Mouse (Mus musculus) spleen, adult 2 months (tissue): Measurements from ENCODE around the gene Spata31d1a. TPM values are rescaled to one million over a fixed set of nuclear protein-coding genes. Genes with fewer than 3 reads are reported as not detected.
"Not testable (repeated sequence)": the region's sequence is repeated elsewhere in the genome, so short reads cannot be mapped to it uniquely, and the experiment has no call there.

Source experiments
- DNase-seq, 2 experiments: peaks; one replicate each; pipeline versions ENCODE4 v3.0.0 to v3.0.0-alpha.2; 2012 to 2021; ENCODE audit warnings: low spot score in 2 of 2, low read depth in 1 of 2
- H3K27ac ChIP-seq: fragments of 200-500 bp; 2 replicates; pipeline ENCODE4 v1.5.1; 2012; ENCODE audit warnings: low read length, inconsistent platforms; ENCODE audit not compliant: insufficient read depth
- H3K27me3 ChIP-seq: fragments of 200-500 bp; 2 replicates; pipeline ENCODE4 v1.6.1; 2012; ENCODE audit warnings: mild to moderate bottlenecking, moderate library complexity, low read length, inconsistent platforms; ENCODE audit not compliant: control insufficient read depth, insufficient read depth
- H3K36me3 ChIP-seq: fragments of 200-500 bp; 2 replicates; pipeline ENCODE4 v1.6.1; 2012; ENCODE audit warnings: mild to moderate bottlenecking, low read length, inconsistent platforms; ENCODE audit not compliant: control insufficient read depth, insufficient read depth
- H3K4me1 ChIP-seq: fragments of 200-500 bp; 2 replicates; pipeline ENCODE4 v1.6.1; 2011; ENCODE audit warnings: inconsistent platforms; ENCODE audit not compliant: control insufficient read depth, insufficient read depth, insufficient read length
- H3K4me3 ChIP-seq: fragments of 200-500 bp; 2 replicates; pipeline ENCODE4 v1.5.1; 2011; ENCODE audit warnings: mild to moderate bottlenecking, inconsistent platforms; ENCODE audit not compliant: insufficient read depth, insufficient read length; ENCODE audit errors: extremely low read depth
- CTCF ChIP-seq: fragments of 200-500 bp; IDR thresholded peaks from 2 replicates; pipeline ENCODE4 v1.5.1; 2011; ENCODE audit warnings: mild to moderate bottlenecking, inconsistent platforms; ENCODE audit not compliant: insufficient read depth, insufficient read length, insufficient replicate concordance; ENCODE audit errors: extremely low read depth
- POLR2A ChIP-seq: fragments of 200-500 bp; IDR thresholded peaks from 2 replicates; pipeline ENCODE4 v1.6.1; 2011; ENCODE audit warnings: low read depth, low read length, inconsistent platforms
- WGBS: fragments of 180-500 bp; shearing (Covaris S2); methylation state at CpG from one replicate; pipeline ENCODE4 v1.1.7; 2018; 5-methylcytosine and 5-hydroxymethylcytosine counted together
- polyA plus RNA-seq: library from polyadenylated mRNA; depleted of rRNA; stranded (reverse); fragments of >200 nt; gene quantifications from 2 replicates; pipeline ENCODE4 v1.2.3, GENCODE M21; 2012

Spata31d1a gene
- polyA plus RNA-seq, 1 experiment, result not detected

- no peak overlapping the region for H3K27ac ChIP-seq
- TF ChIP-seq POLR2A (no peak), CTCF (no peak)
- no peaks in the 10 kb centered on the region for H3K27me3 ChIP-seq
- H3K4me3 ChIP-seq, result no peak overlapping the region
- H3K36me3 ChIP-seq, result no peaks in the 10 kb centered on the region
- WGBS, result 91% methylated on average over 11 of the region's 11 CpGs
- DNase-seq, result no peak
- no peaks in the 10 kb centered on the region for H3K4me1 ChIP-seq
Observed at GRCm38 (mm10) chr13:59741096-59741495, 31.0 kb upstream of the Spata31d1a start.

- H3K4me3 ChIP-seq, result no peak overlapping the region
- H3K36me3 ChIP-seq, result no peaks in the 10 kb centered on the region
- no peaks in the 10 kb centered on the region for H3K4me1 ChIP-seq
- 82% methylated on average over 4 of the region's 4 CpGs for WGBS
- no peaks in the 10 kb centered on the region for H3K27me3 ChIP-seq
- DNase-seq, result no peak
- peak overlapping the region; percentile 54; the same call in 1 of the 2 replicates for H3K27ac ChIP-seq
- TF ChIP-seq CTCF (no peak), POLR2A (no peak)
Observed at GRCm38 (mm10) chr13:59739397-59739796, 29.3 kb upstream of the Spata31d1a start.

- TF ChIP-seq CTCF (no peak), POLR2A (no peak)
- Histone ChIP-seq H3K4me1 (no peaks in the 10 kb centered on the region), H3K4me3 (no peak overlapping the region), H3K27me3 (no peaks in the 10 kb centered on the region), H3K36me3 (no peaks in the 10 kb centered on the region), H3K27ac (no peak overlapping the region; the same call in 1 of the 2 replicates)
- DNase-seq, result no peak
- 86% methylated on average over 2 of the region's 2 CpGs for WGBS
Observed at GRCm38 (mm10) chr13:59738455-59738854, 28.3 kb upstream of the Spata31d1a start.

GRCm38 (mm10) chr13:59735190-59735589, 25.1 kb upstream of the Spata31d1a start:
- WGBS, result 28% methylated on average over 3 of the region's 3 CpGs

GRCm38 (mm10) chr13:59734347-59734746, 24.2 kb upstream of the Spata31d1a start:
- H3K27me3 ChIP-seq, DNase-seq, H3K27ac ChIP-seq, H3K4me1 ChIP-seq, H3K36me3 ChIP-seq, H3K4me3 ChIP-seq: not testable (repeated sequence)
- WGBS, result 38% methylated on average over 6 of the region's 6 CpGs

More at GRCm38 (mm10) chr13:59735190-59735589, 25.1 kb upstream of the Spata31d1a start:
- Histone ChIP-seq H3K4me3 (no peak overlapping the region), H3K4me1 (no peaks in the 10 kb centered on the region), H3K27me3 (no peaks in the 10 kb centered on the region), H3K36me3 (no peaks in the 10 kb centered on the region), H3K27ac (no peak overlapping the region)
- TF ChIP-seq POLR2A (no peak), CTCF (no peak)
- DNase-seq, result no peak

GRCm38 (mm10) chr13:59733936-59734335, 23.8 kb upstream of the Spata31d1a start:
- H3K4me3 ChIP-seq, result no peak overlapping the region
- no peak for DNase-seq
- 83% methylated on average over 4 of the region's 4 CpGs for WGBS
- H3K27me3 ChIP-seq, result no peaks in the 10 kb centered on the region
- H3K4me1 ChIP-seq, result no peaks in the 10 kb centered on the region
- no peak overlapping the region for H3K27ac ChIP-seq
- TF ChIP-seq POLR2A, result no peak
- TF ChIP-seq CTCF, result no peak
- no peaks in the 10 kb centered on the region for H3K36me3 ChIP-seq

GRCm38 (mm10) chr13:59731652-59732051, 21.5 kb upstream of the Spata31d1a start, which contains the start of gene Spata31d1d:
Spata31d1d (minus strand) TSS chr13:59731752.
- no peak within 1 kb of the TSS for H3K27ac ChIP-seq

More at GRCm38 (mm10) chr13:59731652-59732051, 21.5 kb upstream of the Spata31d1a start, which contains the start of gene Spata31d1d:
- no peaks in the 10 kb centered on the region for H3K36me3 ChIP-seq
- H3K27me3 ChIP-seq, result no peaks in the 10 kb centered on the region
- no peak within 1 kb of the TSS for H3K4me3 ChIP-seq
- H3K4me1 ChIP-seq, result no peaks in the 10 kb centered on the region
- WGBS, result 78% methylated on average over 7 of the region's 7 CpGs
- no peak for TF ChIP-seq CTCF
- TF ChIP-seq POLR2A, result no peak
- no peak for DNase-seq
